Mouse (Mus musculus) megakaryocyte progenitor cell, adult 5-6 weeks (primary cell): Measurements from ENCODE around the gene Vmn1r159. TPM values are rescaled to one million over a fixed set of nuclear protein-coding genes. Genes with fewer than 3 reads are reported as not detected.
"Not testable (repeated sequence)": the region's sequence is repeated elsewhere in the genome, so short reads cannot be mapped to it uniquely, and the experiment has no call there.

Source experiments
- ATAC-seq: replicated peaks from 2 replicates; pipeline ENCODE4 v1.8.0; 2016; ENCODE audit warnings: mild to moderate bottlenecking, moderate TSS enrichment, inconsistent platforms; ENCODE audit not compliant: poor library complexity
- total RNA-seq, 2 experiments: library from RNA; stranded (forward) in 1 of 2; stranded (reverse) in 1 of 2; fragments of 157-497, 149-512 nt in 1 of 2; fragments of 200-1000 nt in 1 of 2; gene quantifications; 2 replicates each; pipeline versions ENCODE4 v1.2.3 to v1.2.4; 2015 to 2017

The Vmn1r159 gene
- not detected in 2 replicates for total RNA-seq (2015)
- not detected in 2 replicates for total RNA-seq (2017)

- ATAC-seq = not testable (repeated sequence)
Measured at GRCm38 (mm10) chr7:22843505-22843904, at the start of gene Vmn1r159. Gene Vmn1r159 (minus strand): TSS chr7:22843605.

DNA sequence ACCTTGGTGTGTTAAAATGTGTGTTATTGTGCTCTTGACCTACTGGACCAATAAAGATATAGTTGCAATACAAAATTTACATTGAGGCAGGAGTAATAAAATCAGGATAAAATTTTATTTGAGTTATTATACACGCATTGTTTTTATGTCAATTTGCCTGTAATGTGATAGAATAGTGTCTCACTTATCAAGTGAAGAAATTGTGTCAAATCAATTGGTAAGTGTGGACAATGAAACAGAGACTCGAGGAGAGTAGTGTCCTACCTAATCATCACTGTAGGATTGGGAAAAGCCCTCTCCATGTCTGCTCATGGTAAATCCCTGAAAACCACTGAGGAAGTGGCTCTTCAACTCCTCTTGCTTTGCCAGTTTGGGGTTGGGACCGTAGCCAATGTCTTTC, 27.5 kb upstream of the Vmn1r159 start, which contains the start of gene Vmn1r160:
Gene Vmn1r160, plus strand, starts transcription at position 301 of the 400 bp plus-strand sequence.
- ATAC-seq = not testable (repeated sequence)

Other genes with a start within 250 kb of the Vmn1r159 start
- gene Vmn1r155, start 185.6 kb downstream of the Vmn1r159 start, total RNA-seq (2015) = not detected in 2 replicates
- gene Vmn1r155, start 185.6 kb downstream of the Vmn1r159 start, total RNA-seq (2017) = not detected in 2 replicates
- gene Gm8693, start 151.3 kb downstream of the Vmn1r159 start, total RNA-seq (2015) = not detected in 2 replicates
- not detected in 2 replicates for gene Gm8693, start 151.3 kb downstream of the Vmn1r159 start, total RNA-seq (2017)
- not detected in 2 replicates for gene Gm4567, start 123.9 kb downstream of the Vmn1r159 start, total RNA-seq (2015)
- gene Gm4567, start 123.9 kb downstream of the Vmn1r159 start, total RNA-seq (2017) = not detected in 2 replicates
- not detected in 2 replicates for gene Vmn1r157, start 81.9 kb downstream of the Vmn1r159 start, total RNA-seq (2015)
- gene Vmn1r157, start 81.9 kb downstream of the Vmn1r159 start, total RNA-seq (2017) = not detected in 2 replicates
- not detected in 2 replicates for gene Vmn1r158, start 52.8 kb downstream of the Vmn1r159 start, total RNA-seq (2015)
- gene Vmn1r158, start 52.8 kb downstream of the Vmn1r159 start, total RNA-seq (2017) = not detected in 2 replicates
- not detected in 2 replicates for gene Vmn1r160, start 27.6 kb upstream of the Vmn1r159 start, total RNA-seq (2015)
- gene Vmn1r160, start 27.6 kb upstream of the Vmn1r159 start, total RNA-seq (2017) = not detected in 2 replicates
- not detected in 2 replicates for gene Gm4214, start 141.1 kb upstream of the Vmn1r159 start, total RNA-seq (2015)
- not detected in 2 replicates for gene Gm4214, start 141.1 kb upstream of the Vmn1r159 start, total RNA-seq (2017)
- not detected in 2 replicates for gene Gm4216, start 176.3 kb upstream of the Vmn1r159 start, total RNA-seq (2015)
- not detected in 2 replicates for gene Gm4216, start 176.3 kb upstream of the Vmn1r159 start, total RNA-seq (2017)
- gene Vmn1r163, start 211.9 kb upstream of the Vmn1r159 start, total RNA-seq (2015) = not detected in 2 replicates
- not detected in 2 replicates for gene Vmn1r163, start 211.9 kb upstream of the Vmn1r159 start, total RNA-seq (2017)
- not detected in 2 replicates for gene Gm8720, start 223.9 kb upstream of the Vmn1r159 start, total RNA-seq (2015)
- not detected in 2 replicates for gene Gm8720, start 223.9 kb upstream of the Vmn1r159 start, total RNA-seq (2017)